Mouse (Mus musculus) small intestine, adult 2 months (tissue): ENCODE results near the gene Lbh. TPM values are rescaled to one million over a fixed set of nuclear protein-coding genes. Genes with fewer than 3 reads are reported as not detected.

ENCODE experiments used
- H3K27ac ChIP-seq: fragments of 200-500 bp; 2 replicates; pipeline ENCODE4 v1.5.1; 2012; ENCODE audit warnings: low read depth, low read length, control low read depth, inconsistent platforms; ENCODE audit not compliant: insufficient read depth
- H3K27me3 ChIP-seq: fragments of 200-500 bp; 2 replicates; pipeline ENCODE4 v1.6.1; 2012; ENCODE audit warnings: mild to moderate bottlenecking, moderate library complexity, low read length, inconsistent platforms; ENCODE audit not compliant: control insufficient read depth, insufficient read depth
- H3K36me3 ChIP-seq: fragments of 200-500 bp; 2 replicates; pipeline ENCODE4 v1.6.1; 2012; ENCODE audit warnings: mild to moderate bottlenecking, low read length, control low read depth, inconsistent platforms; ENCODE audit not compliant: control insufficient read depth, insufficient read depth
- H3K4me1 ChIP-seq: fragments of 200-500 bp; 2 replicates; pipeline ENCODE4 v1.6.1; 2012; ENCODE audit warnings: low read length, inconsistent platforms, mixed read lengths; ENCODE audit not compliant: control insufficient read depth, insufficient read depth, insufficient read length
- H3K4me3 ChIP-seq: fragments of 200-500 bp; 2 replicates; pipeline ENCODE4 v1.5.1; 2012; ENCODE audit warnings: low read depth, mild to moderate bottlenecking, control low read depth, inconsistent platforms, low read length, moderate library complexity
- CTCF ChIP-seq: fragments of 200-500 bp; IDR thresholded peaks from 2 replicates; pipeline ENCODE4 v1.5.1; 2012; ENCODE audit warnings: low read depth, mild to moderate bottlenecking, control low read depth, inconsistent platforms, low read length, moderate library complexity, mixed read lengths; ENCODE audit not compliant: insufficient replicate concordance, insufficient read length; ENCODE audit errors: extremely low read depth
- POLR2A ChIP-seq: fragments of 200-500 bp; IDR thresholded peaks from 2 replicates; pipeline ENCODE4 v1.6.1; 2012; ENCODE audit warnings: low read depth, mild to moderate bottlenecking, control low read depth, inconsistent platforms, low read length, moderate library complexity
- WGBS: fragments of 180-500 bp; shearing (Covaris S2); methylation state at CpG from one replicate; pipeline ENCODE4 v1.1.7; 2018; 5-methylcytosine and 5-hydroxymethylcytosine counted together
- polyA plus RNA-seq: library from polyadenylated mRNA; depleted of rRNA; stranded (reverse); fragments of >200 nt; gene quantifications from 2 replicates; pipeline ENCODE4 v1.2.3, GENCODE M21; 2012

Gene Lbh
- polyA plus RNA-seq, 1 experiment: 49.3 TPM

- no peaks in the 10 kb centered on the region for H3K27me3 ChIP-seq
- H3K36me3 ChIP-seq: no peaks in the 10 kb centered on the region
- WGBS: 73% methylated on average over 2 of the region's 2 CpGs
- H3K27ac ChIP-seq: no peak overlapping the region
- H3K4me1 ChIP-seq: peaks cover 5% of the 10 kb centered on the region; the same call in 1 of the 2 replicates
- H3K4me3 ChIP-seq: no peak overlapping the region
- no peak for TF ChIP-seq CTCF
- no peak for TF ChIP-seq POLR2A
Observed at GRCm38 (mm10) chr17:72960873-72961272, 42.8 kb downstream of the Lbh start.

- TF ChIP-seq CTCF (no peak), POLR2A (no peak)
- no peak overlapping the region for H3K4me3 ChIP-seq
- H3K27me3 ChIP-seq: no peaks in the 10 kb centered on the region
- H3K36me3 ChIP-seq: no peaks in the 10 kb centered on the region
- H3K27ac ChIP-seq: no peak overlapping the region
- H3K4me1 ChIP-seq: 0 out of 2 replicates have a peak, but pooled peaks cover 4% of the 10 kb centered on the region
- 76% methylated on average over 8 of the region's 8 CpGs for WGBS
Observed at GRCm38 (mm10) chr17:72961953-72962630, 44.0 kb downstream of the Lbh start.

- H3K36me3 ChIP-seq: no peaks in the 10 kb centered on the region
- 83% methylated on average over 5 of the region's 5 CpGs for WGBS
- H3K4me1 ChIP-seq: 0 out of 2 replicates have a peak, but pooled peaks cover 1% of the 10 kb centered on the region
- no peak overlapping the region for H3K27ac ChIP-seq
- H3K27me3 ChIP-seq: no peaks in the 10 kb centered on the region
- no peak for TF ChIP-seq POLR2A
- TF ChIP-seq CTCF: no peak
- H3K4me3 ChIP-seq: no peak overlapping the region
Observed at GRCm38 (mm10) chr17:72965687-72966086, 47.6 kb downstream of the Lbh start.

GRCm38 (mm10) chr17:72966091-72966531 lies 48.0 kb downstream of the Lbh start:
- Histone ChIP-seq H3K4me1 (0 out of 2 replicates have a peak, but pooled peaks cover 1% of the 10 kb centered on the region), H3K27ac (no peak overlapping the region; the same call in 1 of the 2 replicates), H3K4me3 (no peak overlapping the region), H3K27me3 (no peaks in the 10 kb centered on the region), H3K36me3 (no peaks in the 10 kb centered on the region)
- 73% methylated on average over 5 of the region's 5 CpGs for WGBS
- TF ChIP-seq POLR2A (no peak), CTCF (no peak)

- Histone ChIP-seq H3K27ac (no peak overlapping the region; the same call in 1 of the 2 replicates), H3K36me3 (no peaks in the 10 kb centered on the region), H3K27me3 (no peaks in the 10 kb centered on the region), H3K4me3 (no peak overlapping the region), H3K4me1 (0 out of 2 replicates have a peak, but pooled peaks cover 1% of the 10 kb centered on the region)
- WGBS: 49% methylated on average over 3 of the region's 3 CpGs
- TF ChIP-seq CTCF (no peak), POLR2A (no peak)
Observed at GRCm38 (mm10) chr17:72966878-72967277, 48.8 kb downstream of the Lbh start.

GRCm38 (mm10) chr17:72967371-72968175 lies 49.5 kb downstream of the Lbh start:
- 64% methylated on average over 6 of the region's 6 CpGs for WGBS
- 0 out of 2 replicates have a peak, but pooled peaks cover 1% of the 10 kb centered on the region for H3K4me1 ChIP-seq
- TF ChIP-seq CTCF: no peak
- no peak for TF ChIP-seq POLR2A
- no peak overlapping the region for H3K4me3 ChIP-seq
- H3K27ac ChIP-seq: 0 out of 2 replicates have a peak overlapping the region, but pooled peaks have one; percentile 32
- no peaks in the 10 kb centered on the region for H3K36me3 ChIP-seq
- H3K27me3 ChIP-seq: no peaks in the 10 kb centered on the region

- H3K27me3 ChIP-seq: no peaks in the 10 kb centered on the region
- no peaks in the 10 kb centered on the region for H3K36me3 ChIP-seq
- TF ChIP-seq POLR2A (no peak), CTCF (no peak)
- H3K4me3 ChIP-seq: no peak overlapping the region
- H3K4me1 ChIP-seq: 0 out of 2 replicates have a peak, but pooled peaks cover 1% of the 10 kb centered on the region
- H3K27ac ChIP-seq: no peak overlapping the region
- 82% methylated on average over 4 of the region's 4 CpGs for WGBS
Observed at GRCm38 (mm10) chr17:72968666-72969065, 50.6 kb downstream of the Lbh start.
